Mouse (Mus musculus) right cerebral cortex, postnatal 4 days (tissue): Measurements from ENCODE around the gene Ube2q1.
A peak's percentile ranks its signal among the peaks of the same experiment; 100 is the strongest.
"Not testable (repeated sequence)": the region's sequence is repeated elsewhere in the genome, so short reads cannot be mapped to it uniquely, and the experiment has no call there.

ENCODE experiments used
- DNase-seq: peaks from one replicate; pipeline ENCODE4 v3.0.0-alpha.2; 2022

Ube2q1 gene

GRCm38 (mm10) chr3:89788680-89789352 lies 15.4 kb downstream of the Ube2q1 start:
- peak; percentile 30 for DNase-seq

- DNase-seq = no peak
These were observed 21.2 kb downstream of the Ube2q1 start for GRCm38 (mm10) chr3:89794616-89795015.

- DNase-seq = no peak
These were observed 22.3 kb downstream of the Ube2q1 start for GRCm38 (mm10) chr3:89795746-89796145.

GRCm38 (mm10) chr3:89796358-89796757 lies 22.9 kb downstream of the Ube2q1 start:
- no peak for DNase-seq

GRCm38 (mm10) chr3:89798518-89798917 lies 25.1 kb downstream of the Ube2q1 start:
- DNase-seq = no peak

GRCm38 (mm10) chr3:89799476-89799875 lies 26.1 kb downstream of the Ube2q1 start:
- no peak for DNase-seq

GRCm38 (mm10) chr3:89800078-89800477 lies 26.7 kb downstream of the Ube2q1 start:
- DNase-seq = not testable (repeated sequence)

- DNase-seq = no peak
These were observed 27.5 kb downstream of the Ube2q1 start for GRCm38 (mm10) chr3:89800774-89801506.

- DNase-seq = no peak
These were observed 28.1 kb downstream of the Ube2q1 start for GRCm38 (mm10) chr3:89801507-89801847.

GRCm38 (mm10) chr3:89802876-89803275 lies 29.5 kb downstream of the Ube2q1 start:
- DNase-seq = no peak

- DNase-seq = no peak
These were observed 31.8 kb downstream of the Ube2q1 start for GRCm38 (mm10) chr3:89805179-89805578.

GRCm38 (mm10) chr3:89806751-89807150 lies 33.3 kb downstream of the Ube2q1 start:
- DNase-seq = no peak

- no peak for DNase-seq
These were observed 33.8 kb downstream of the Ube2q1 start for GRCm38 (mm10) chr3:89807171-89807570.

- no peak for DNase-seq
These were observed 34.5 kb downstream of the Ube2q1 start for GRCm38 (mm10) chr3:89807881-89808280.

GRCm38 (mm10) chr3:89808638-89809037 lies 35.2 kb downstream of the Ube2q1 start:
- DNase-seq = no peak

GRCm38 (mm10) chr3:89810841-89811240 lies 37.4 kb downstream of the Ube2q1 start:
- no peak for DNase-seq

GRCm38 (mm10) chr3:89812166-89812565 lies 38.8 kb downstream of the Ube2q1 start:
- no peak for DNase-seq

- DNase-seq = no peak
These were observed 40.6 kb downstream of the Ube2q1 start for GRCm38 (mm10) chr3:89814051-89814450.

GRCm38 (mm10) chr3:89817056-89817455 lies 43.6 kb downstream of the Ube2q1 start:
- DNase-seq = peak; percentile 60

- DNase-seq = no peak
These were observed 45.2 kb downstream of the Ube2q1 start for GRCm38 (mm10) chr3:89818605-89819004.

- DNase-seq = no peak
These were observed 46.5 kb downstream of the Ube2q1 start for GRCm38 (mm10) chr3:89819897-89820296.

GRCm38 (mm10) chr3:89820311-89821095 lies 47.1 kb downstream of the Ube2q1 start:
- DNase-seq = no peak

- no peak for DNase-seq
These were observed 47.7 kb downstream of the Ube2q1 start for GRCm38 (mm10) chr3:89821096-89821513.
